Mouse (Mus musculus) midbrain, embryonic 15.5 days (tissue): ENCODE measurements around the gene Zswim1. TPM values are rescaled to one million over a fixed set of nuclear protein-coding genes. Genes with fewer than 3 reads are reported as not detected.

Experiments
- polyA plus RNA-seq: library from polyadenylated mRNA; unstranded; fragments of >200 nt; fragmentation: Nextera tagmentation; extraction: Ambion mirVana; gene quantifications from 2 replicates; pipeline ENCODE4 v1.2.1, GENCODE M21; 2015

Gene Zswim1
- polyA plus RNA-seq, 1 experiment from 2014 or later = 28.3 TPM

Other genes with a start within 250 kb of the Zswim1 start
- not detected in 2 replicates for gene Spint3, start 249.2 kb upstream of the Zswim1 start, polyA plus RNA-seq
- not detected in 2 replicates for gene Wfdc6a, start 237.2 kb upstream of the Zswim1 start, polyA plus RNA-seq
- not detected in 2 replicates for gene Eppin, start 229.1 kb upstream of the Zswim1 start, polyA plus RNA-seq
- gene Wfdc6b, start 209.2 kb upstream of the Zswim1 start, polyA plus RNA-seq = not detected in 2 replicates
- gene Wfdc8, start 209.1 kb upstream of the Zswim1 start, polyA plus RNA-seq = not detected in 2 replicates
- not detected in 2 replicates for gene Wfdc16, start 183.9 kb upstream of the Zswim1 start, polyA plus RNA-seq
- not detected in 2 replicates for gene Wfdc10, start 166.6 kb upstream of the Zswim1 start, polyA plus RNA-seq
- gene Wfdc9, start 166.1 kb upstream of the Zswim1 start, polyA plus RNA-seq = 0.34 TPM in 1 of 2 replicates, not detected in the other
- gene Wfdc11, start 148.6 kb upstream of the Zswim1 start, polyA plus RNA-seq = not detected in 2 replicates
- gene Wfdc13, start 137.6 kb upstream of the Zswim1 start, polyA plus RNA-seq = not detected in 2 replicates
- gene Spint4, start 124.2 kb upstream of the Zswim1 start, polyA plus RNA-seq = not detected in 2 replicates
- not detected in 2 replicates for gene Spint5, start 107.4 kb upstream of the Zswim1 start, polyA plus RNA-seq
- 1.3 and 1.9 TPM in 2 replicates for gene Wfdc3, start 76.8 kb upstream of the Zswim1 start, polyA plus RNA-seq
- gene Dnttip1, start 76.7 kb upstream of the Zswim1 start, polyA plus RNA-seq = 52.7 and 55.4 TPM in 2 replicates
- 56.6 and 64.4 TPM in 2 replicates for gene Ube2c, start 52.8 kb upstream of the Zswim1 start, polyA plus RNA-seq
- gene Tnnc2, start 42.7 kb upstream of the Zswim1 start, polyA plus RNA-seq = not detected in 2 replicates
- 34.8 and 40.6 TPM in 2 replicates for gene Snx21, start 36.9 kb upstream of the Zswim1 start, polyA plus RNA-seq
- 20.0 and 20.2 TPM in 2 replicates for gene Acot8, start 17.8 kb upstream of the Zswim1 start, polyA plus RNA-seq
- gene Zswim3, start 17.6 kb upstream of the Zswim1 start, polyA plus RNA-seq = 17.8 and 18.4 TPM in 2 replicates
- gene Spata25, start 5.9 kb downstream of the Zswim1 start, polyA plus RNA-seq = not detected in 2 replicates
- gene Ctsa, start 10.2 kb downstream of the Zswim1 start, polyA plus RNA-seq = 101 and 109 TPM in 2 replicates
- 6.4 and 6.6 TPM in 2 replicates for gene Neurl2, start 10.8 kb downstream of the Zswim1 start, polyA plus RNA-seq
- 105 and 121 TPM in 2 replicates for gene Pltp, start 35.0 kb downstream of the Zswim1 start, polyA plus RNA-seq
- gene Pcif1, start 56.6 kb downstream of the Zswim1 start, polyA plus RNA-seq = 85.3 and 93.1 TPM in 2 replicates
- gene Zfp335, start 89.1 kb downstream of the Zswim1 start, polyA plus RNA-seq = 17.8 and 18.9 TPM in 2 replicates
- 28.9 and 34.3 TPM in 2 replicates for gene Mmp9, start 118.1 kb downstream of the Zswim1 start, polyA plus RNA-seq
- 63.8 and 64.0 TPM in 2 replicates for gene Slc12a5, start 138.1 kb downstream of the Zswim1 start, polyA plus RNA-seq
- 123 and 126 TPM in 2 replicates for gene Ncoa5, start 212.2 kb downstream of the Zswim1 start, polyA plus RNA-seq
- gene Cd40, start 232.9 kb downstream of the Zswim1 start, polyA plus RNA-seq = 5.5 and 6.3 TPM in 2 replicates